Mouse (Mus musculus) cerebellum, adult 11-12 months (tissue): Measurements from ENCODE around the gene Syna.

ENCODE experiments used
- DNase-seq: peaks from one replicate; pipeline ENCODE4 v3.0.0; 2022

The Syna gene

DNA sequence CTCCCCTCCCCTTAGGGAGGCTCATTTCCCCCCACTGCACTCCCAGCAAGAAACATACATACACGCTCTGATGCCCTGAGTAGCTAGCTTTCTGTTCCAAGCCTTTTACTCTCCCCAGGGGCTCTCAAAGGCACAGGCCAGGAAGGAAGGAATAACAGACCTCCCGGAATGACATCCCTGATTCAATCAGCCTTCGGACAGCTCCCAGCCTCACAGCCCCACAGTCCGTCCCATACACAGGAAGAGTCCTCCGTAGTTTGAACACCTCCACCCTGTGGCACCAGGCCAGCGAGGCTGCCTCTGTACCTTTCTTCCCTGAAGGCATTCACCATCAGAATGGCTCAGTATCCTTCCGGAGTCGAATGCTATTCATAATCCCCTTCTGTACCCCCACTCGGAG, 31.5 kb downstream of the Syna start:
- no peak for DNase-seq

DNA sequence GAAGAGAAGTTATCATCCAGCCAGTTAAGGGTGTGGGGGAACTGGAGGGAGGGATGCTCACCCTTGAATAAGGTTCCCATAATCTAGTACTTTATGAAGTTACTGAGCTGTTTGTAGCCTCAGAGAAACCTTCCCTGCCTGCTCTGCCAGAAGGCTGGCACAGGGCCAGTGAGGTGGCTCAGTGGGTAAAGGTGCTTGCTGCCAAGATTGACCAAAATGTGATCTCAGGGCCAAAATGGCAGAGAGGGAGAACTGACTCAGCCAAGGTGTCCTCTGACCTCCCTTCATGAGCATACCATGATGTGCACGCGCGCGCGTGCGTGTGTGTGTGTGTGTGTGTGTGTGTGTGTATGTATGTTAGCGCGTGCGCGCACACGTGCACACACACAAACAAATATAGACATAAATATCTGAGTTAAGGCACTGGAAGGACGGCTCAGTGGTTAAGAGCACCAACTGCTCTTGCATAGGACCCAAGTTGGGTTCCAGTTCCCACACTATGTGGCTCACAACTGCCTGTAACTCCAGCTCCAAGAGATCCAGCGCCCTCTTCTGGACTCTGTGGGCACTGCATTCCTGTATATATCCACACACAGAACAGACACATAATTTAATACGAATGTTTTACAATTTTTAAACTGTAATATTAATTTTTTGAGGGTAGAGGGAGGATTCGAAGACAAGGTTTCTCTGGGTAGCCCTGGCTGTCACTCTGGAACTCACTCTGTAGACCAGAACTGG, 33.8 kb downstream of the Syna start:
- peak; percentile 72 for DNase-seq

GRCm38 (mm10) chr5:134523728-134524127, 36.2 kb downstream of the Syna start:
- DNase-seq, result no peak

- no peak for DNase-seq
Measured at GRCm38 (mm10) chr5:134522524-134522923, 37.4 kb downstream of the Syna start.

DNA sequence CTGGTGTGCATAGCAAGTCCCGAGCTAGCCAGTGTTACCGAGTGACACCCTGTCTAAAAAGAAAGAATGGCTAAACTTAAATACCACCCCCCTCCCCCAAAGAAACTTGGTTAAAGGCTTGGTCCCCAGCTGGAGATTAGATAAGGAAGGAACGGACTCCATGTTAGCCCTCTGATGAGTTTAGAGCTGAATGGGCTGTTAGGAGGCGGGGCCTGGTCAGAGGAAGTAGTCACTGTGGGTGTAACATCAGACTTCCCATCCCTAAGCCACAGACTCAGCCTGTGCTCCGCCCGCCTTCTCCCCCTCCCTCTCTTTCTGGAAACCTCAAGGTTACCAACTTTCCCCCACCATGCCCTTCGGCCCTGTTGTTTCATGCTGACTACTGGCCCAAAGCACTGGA, 38.2 kb downstream of the Syna start:
- DNase-seq, result no peak

- DNase-seq, result no peak
Measured at GRCm38 (mm10) chr5:134521131-134521530, 38.8 kb downstream of the Syna start.

DNA sequence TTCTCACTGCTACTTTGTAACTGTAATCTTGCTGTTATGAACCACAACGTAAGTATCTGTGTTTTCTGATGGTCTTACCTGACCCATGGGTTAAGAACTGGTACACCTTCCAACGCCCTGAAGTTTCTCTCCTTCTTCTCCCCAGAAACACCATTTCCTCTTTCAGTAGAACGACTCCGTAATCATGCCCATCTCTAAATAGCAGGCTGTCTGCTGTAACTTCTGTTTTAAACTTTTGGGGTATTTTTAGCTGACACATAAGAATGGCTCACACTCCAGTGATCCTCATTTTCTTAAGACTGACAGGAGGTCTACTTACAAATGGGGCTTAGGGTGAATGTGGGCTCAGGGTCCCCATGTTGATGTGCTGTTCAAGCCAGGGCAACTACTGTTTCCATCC, 39.9 kb downstream of the Syna start:
- no peak for DNase-seq

DNA sequence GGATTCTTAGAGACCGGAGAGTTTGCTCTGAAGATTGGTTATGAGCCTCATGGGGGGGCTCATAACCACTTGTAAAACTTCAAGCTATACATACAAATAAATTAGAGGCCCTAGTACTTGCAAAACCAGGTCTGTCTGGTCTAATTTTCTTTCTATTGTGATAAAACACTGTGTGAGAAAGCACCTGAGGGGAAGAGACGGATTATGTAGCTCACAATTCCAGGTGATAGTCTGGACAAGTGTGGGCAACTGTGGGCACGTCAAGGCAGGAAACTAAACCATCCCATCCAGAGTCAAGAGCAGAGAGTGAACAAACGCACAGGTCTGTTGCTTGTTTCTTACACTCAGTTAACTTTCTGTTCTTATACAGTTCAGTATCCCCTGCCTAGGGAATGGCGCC, 40.5 kb downstream of the Syna start:
- DNase-seq, result no peak

- no peak for DNase-seq
Measured at GRCm38 (mm10) chr5:134512086-134512485, 47.9 kb downstream of the Syna start.

GRCm38 (mm10) chr5:134510266-134510665, 49.7 kb downstream of the Syna start:
- no peak for DNase-seq

DNA sequence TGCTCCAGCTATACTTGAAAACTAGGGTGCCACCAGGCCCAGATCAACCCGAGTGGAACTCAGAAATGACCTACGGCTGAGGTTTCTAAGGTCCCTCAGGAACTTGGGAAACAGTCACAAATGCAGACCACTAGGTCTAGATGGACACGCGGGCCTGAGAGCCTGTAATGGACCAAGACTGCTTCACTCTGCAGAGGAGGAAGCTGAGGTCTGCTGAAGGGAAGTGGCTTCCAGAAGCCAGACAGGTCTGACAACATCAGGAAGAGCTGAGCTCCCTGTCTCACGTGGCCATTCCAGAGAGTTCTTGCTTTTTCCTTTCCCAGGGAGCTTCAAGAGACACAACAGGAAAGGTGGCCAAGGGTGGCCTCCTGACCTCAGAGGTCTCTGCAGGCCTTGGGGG, 51.0 kb downstream of the Syna start:
- no peak for DNase-seq
